Mouse (Mus musculus) CD4-positive naive resting alpha-beta T cell, adult 57 days (primary cell): ENCODE measurements around the gene Gm15093. TPM values are rescaled to one million over a fixed set of nuclear protein-coding genes. Genes with fewer than 3 reads are reported as not detected.

Experiments
- total RNA-seq: library from RNA; stranded (reverse); gene quantifications from one replicate; pipeline ENCODE4 v1.2.4, GENCODE M21; 2023

Gene Gm15093
- total RNA-seq = not detected

GRCm38 (mm10) chrX:149272077-149272476 lies at the start of gene Gm15093:
Gene Gm15093, plus strand, starts transcription at chrX:149272377.

Other genes with a start within 250 kb of the Gm15093 start
- gene Ott, start 198.1 kb upstream of the Gm15093 start, total RNA-seq = not detected
- not detected for gene Gm15085, start 175.2 kb downstream of the Gm15093 start, total RNA-seq